Mouse (Mus musculus): Measurements from ENCODE around the gene 4931409K22Rik. TPM values are rescaled to one million over a fixed set of nuclear protein-coding genes. Genes with fewer than 3 reads are reported as not detected.

Gene 4931409K22Rik
- polyA plus RNA-seq, 1 experiment, result not detected

- no peak for DNase-seq
- H3K36me3 ChIP-seq (ENCODE audit: control insufficient read depth, insufficient read depth, low read length), result peaks cover 21% of the 10 kb centered on the region
- WGBS, result 96% methylated on average over 6 of the region's 6 CpGs
- no peak overlapping the region for H3K4me3 ChIP-seq (ENCODE audit: control insufficient read depth, insufficient read depth, low read length)
- no peaks in the 10 kb centered on the region for H3K4me1 ChIP-seq (replicated peaks; ENCODE audit: control insufficient read depth, insufficient read depth, low read length)
- no peak for TF ChIP-seq POLR2A (IDR thresholded peaks at IDR 0.05; ENCODE audit: control insufficient read depth, extremely low read depth, insufficient read depth, low read length, poor library complexity)
- TF ChIP-seq CTCF (IDR thresholded peaks at IDR 0.05; ENCODE audit: borderline replicate concordance, control insufficient read depth, extremely low read depth, insufficient read depth, low read length, poor library complexity), result no peak
- no peaks in the 10 kb centered on the region for H3K27me3 ChIP-seq (ENCODE audit: control insufficient read depth, insufficient read depth, low read length)
- no peak overlapping the region for H3K27ac ChIP-seq (ENCODE audit: control insufficient read depth, insufficient read depth, low read length)
These were observed 59.9 kb downstream of the 4931409K22Rik start for GRCm38 (mm10) chr5:24496756-24497155.

GRCm38 (mm10) chr5:24495019-24495418 is 61.6 kb downstream of the 4931409K22Rik start:
- Histone ChIP-seq H3K4me1 (replicated peaks; ENCODE audit: control insufficient read depth, insufficient read depth, low read length) (no peaks in the 10 kb centered on the region), H3K27ac (ENCODE audit: control insufficient read depth, insufficient read depth, low read length) (no peak overlapping the region), H3K36me3 (ENCODE audit: control insufficient read depth, insufficient read depth, low read length) (peaks cover 16% of the 10 kb centered on the region), H3K27me3 (ENCODE audit: control insufficient read depth, insufficient read depth, low read length) (no peaks in the 10 kb centered on the region), H3K4me3 (ENCODE audit: control insufficient read depth, insufficient read depth, low read length) (no peak overlapping the region)
- 96% methylated on average over 15 of the region's 15 CpGs for WGBS
- no peak for DNase-seq
- TF ChIP-seq CTCF (IDR thresholded peaks at IDR 0.05; ENCODE audit: borderline replicate concordance, control insufficient read depth, extremely low read depth, insufficient read depth, low read length, poor library complexity) (no peak), POLR2A (IDR thresholded peaks at IDR 0.05; ENCODE audit: control insufficient read depth, extremely low read depth, insufficient read depth, low read length, poor library complexity) (no peak)

Other genes with a start within 250 kb of the 4931409K22Rik start
- gene Kcnh2, start 205.2 kb downstream of the 4931409K22Rik start, polyA plus RNA-seq (2012; rRNA removed), result 187 and 196 TPM in 2 replicates
- gene Nos3, start 192.0 kb downstream of the 4931409K22Rik start, polyA plus RNA-seq (2012; rRNA removed), result 3.7 and 5.7 TPM in 2 replicates
- gene Atg9b, start 164.7 kb downstream of the 4931409K22Rik start, polyA plus RNA-seq (2012; rRNA removed), result 6.8 and 8.1 TPM in 2 replicates
- gene Abcb8, start 163.1 kb downstream of the 4931409K22Rik start, polyA plus RNA-seq (2012; rRNA removed), result 78.2 and 85.0 TPM in 2 replicates
- gene Asic3, start 143.4 kb downstream of the 4931409K22Rik start, polyA plus RNA-seq (2012; rRNA removed), result 2.1 and 2.6 TPM in 2 replicates
- 62.3 and 87.0 TPM in 2 replicates for gene Cdk5, start 133.3 kb downstream of the 4931409K22Rik start, polyA plus RNA-seq (2012; rRNA removed)
- 116 and 118 TPM in 2 replicates for gene Slc4a2, start 133.0 kb downstream of the 4931409K22Rik start, polyA plus RNA-seq (2012; rRNA removed)
- gene Fastk, start 111.5 kb downstream of the 4931409K22Rik start, polyA plus RNA-seq (2012; rRNA removed), result 424 and 481 TPM in 2 replicates
- 122 and 136 TPM in 2 replicates for gene Tmub1, start 109.0 kb downstream of the 4931409K22Rik start, polyA plus RNA-seq (2012; rRNA removed)
- gene Agap3, start 104.6 kb downstream of the 4931409K22Rik start, polyA plus RNA-seq (2012; rRNA removed), result 111 and 117 TPM in 2 replicates
- 0.05 TPM in 2 replicates for gene Gbx1, start 29.6 kb downstream of the 4931409K22Rik start, polyA plus RNA-seq (2012; rRNA removed)
- 0.38 and 9.5 TPM in 2 replicates for gene Asb10, start 15.8 kb downstream of the 4931409K22Rik start, polyA plus RNA-seq (2012; rRNA removed)
- gene Abcf2, start 20.7 kb upstream of the 4931409K22Rik start, polyA plus RNA-seq (2012; rRNA removed), result 117 and 121 TPM in 2 replicates
- 53.5 and 55.5 TPM in 2 replicates for gene Chpf2, start 29.9 kb upstream of the 4931409K22Rik start, polyA plus RNA-seq (2012; rRNA removed)
- 3.7 and 6.1 TPM in 2 replicates for gene Smarcd3, start 67.6 kb upstream of the 4931409K22Rik start, polyA plus RNA-seq (2012; rRNA removed)
- 70.5 and 75.4 TPM in 2 replicates for gene Nub1, start 128.7 kb upstream of the 4931409K22Rik start, polyA plus RNA-seq (2012; rRNA removed)
- 5.7 and 6.8 TPM in 2 replicates for gene Wdr86, start 173.9 kb upstream of the 4931409K22Rik start, polyA plus RNA-seq (2012; rRNA removed)
- 0.43 TPM in 1 of 2 replicates, not detected in the other for gene Crygn, start 201.2 kb upstream of the 4931409K22Rik start, polyA plus RNA-seq (2012; rRNA removed)